11 mouse cellular contexts compared by ENCODE assay signal in the genomic region with DNA sequence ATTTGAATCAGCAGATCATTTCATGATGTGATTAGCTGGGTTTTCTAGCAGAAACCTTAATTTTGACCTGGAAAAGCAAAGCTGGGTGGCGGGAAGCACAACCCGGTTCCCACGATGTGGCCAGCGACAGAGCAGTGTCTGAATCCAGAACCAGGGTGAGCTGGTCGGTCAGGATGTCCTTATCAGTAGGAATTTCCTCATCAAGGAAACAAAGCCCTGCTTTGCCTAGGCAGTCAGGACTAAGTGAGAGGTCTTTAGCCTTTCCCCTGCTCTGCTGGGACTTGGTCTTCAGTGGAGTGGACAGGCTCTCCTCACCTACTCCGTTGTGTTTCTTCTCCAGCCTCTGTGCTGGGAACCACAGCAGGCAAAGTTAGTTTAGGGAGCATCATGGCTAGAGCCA.
"Had no signal": no experiment of that assay in that cellular context is flagged by ENCODE, and none has a peak within 500 bp of the region (broad histone marks: within the 10 kb centered on the region; RNA-seq: fewer than 3 reads in every experiment).

No protein-coding gene starts in this region.

- H3K9me3 ChIP-seq: limb, embryonic 15.5 days; midbrain, embryonic 12.5 days; neural tube, embryonic 15.5 days had no signal

- H3K4me2 ChIP-seq: limb, embryonic 15.5 days; midbrain, embryonic 12.5 days; neural tube, embryonic 15.5 days had no signal

- H3K27me3 ChIP-seq: limb, embryonic 15.5 days; midbrain, embryonic 12.5 days; neural tube, embryonic 15.5 days had no signal

- H3K27ac ChIP-seq: left cerebral cortex, adult 2 months; limb, embryonic 15.5 days; liver, embryonic 14.5 days; midbrain, embryonic 12.5 days; neural tube, embryonic 15.5 days had no signal

- DNase-seq: kidney, adult 8-10 months; kidney, postnatal 25 days; lung, adult 18-20 months; right cerebral cortex, adult 18-20 months; thymus, postnatal 4 days had no signal

- H3K4me1 ChIP-seq: midbrain, embryonic 12.5 days had no signal

- H3K4me3 ChIP-seq: left cerebral cortex, adult 2 months; limb, embryonic 15.5 days; midbrain, embryonic 12.5 days; myocyte; neural tube, embryonic 15.5 days had no signal

- H3K9ac ChIP-seq: limb, embryonic 15.5 days; liver, embryonic 14.5 days; midbrain, embryonic 12.5 days; neural tube, embryonic 15.5 days had no signal
